Mouse (Mus musculus) naive thymus-derived CD4-positive, alpha-beta T cell, adult 5 months (primary cell): Measurements from ENCODE around the gene Olfr648. TPM values are rescaled to one million over a fixed set of nuclear protein-coding genes. Genes with fewer than 3 reads are reported as not detected.

Experiments
- polyA plus RNA-seq: library from polyadenylated mRNA; unstranded; fragments of 100-300 nt; shearing (Covaris generic); gene quantifications from one replicate; pipeline ENCODE4 v1.2.1, GENCODE M21; 2017

The Olfr648 gene
- polyA plus RNA-seq = not detected

DNA sequence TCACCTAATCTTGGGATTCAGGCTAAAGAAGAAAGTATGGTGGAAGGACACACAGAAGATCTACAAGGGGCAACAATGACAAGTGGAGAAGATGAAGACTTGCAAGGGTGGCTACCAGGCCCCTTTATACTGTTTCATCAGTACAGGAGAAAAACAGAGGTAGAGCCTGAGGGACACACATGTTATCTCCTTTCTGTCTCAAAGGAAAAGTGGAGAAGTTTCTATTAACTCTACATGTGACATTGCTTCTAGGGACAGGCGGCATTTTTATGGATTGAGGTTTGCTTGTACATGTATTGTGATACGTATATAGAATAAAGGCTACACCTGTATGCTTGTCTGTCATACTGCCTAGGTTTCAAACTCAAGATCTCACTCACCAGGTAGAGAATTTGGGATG, at the start of gene Olfr648:
Gene Olfr648, minus strand, starts transcription at position 101 of the 400 bp plus-strand sequence.

DNA sequence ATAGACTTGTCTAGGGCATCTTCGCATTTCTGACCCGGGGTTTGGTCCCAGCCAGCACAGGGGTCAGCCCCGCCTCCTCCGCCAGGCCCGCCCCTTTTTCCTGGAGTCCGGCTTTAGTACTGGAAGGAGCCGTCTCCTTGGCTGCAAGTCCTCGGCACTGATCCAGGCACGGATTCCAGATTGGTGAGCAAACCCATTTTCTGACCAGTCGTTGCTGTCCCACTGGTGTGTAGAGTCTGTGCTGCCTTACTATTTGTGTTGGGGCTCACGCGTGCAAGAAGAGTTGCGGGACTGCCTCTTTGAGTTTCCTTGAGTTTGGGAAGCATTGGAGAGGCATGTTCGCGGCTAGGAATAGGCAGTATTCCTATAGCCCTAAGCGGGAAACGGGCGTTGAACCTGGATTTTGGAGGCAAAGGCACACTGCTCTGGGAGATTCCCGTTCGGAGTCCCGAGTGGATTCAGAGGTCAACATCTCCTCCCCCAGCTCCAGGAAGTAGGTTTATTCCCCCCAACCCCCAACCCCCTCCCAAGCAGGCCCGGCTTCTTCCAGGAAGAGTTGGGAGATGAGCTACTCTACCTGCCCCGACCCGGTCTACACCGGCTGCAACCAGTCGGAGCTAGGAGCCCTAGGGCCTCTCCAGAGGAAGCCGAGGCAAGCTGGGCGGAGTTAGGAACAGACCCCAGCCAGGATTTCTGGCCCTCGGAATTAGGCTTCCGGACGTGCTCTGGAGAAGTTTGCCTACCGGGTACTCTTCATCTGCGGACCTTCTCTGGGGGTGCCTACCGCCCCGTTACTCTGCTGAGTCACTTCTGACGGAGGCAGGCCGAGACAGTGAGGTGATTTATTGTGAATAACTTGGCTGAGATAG, 35.7 kb upstream of the Olfr648 start, which contains the start of gene Trim6:
Gene Trim6, plus strand, starts transcription at position 93 of the 869 bp plus-strand sequence.

DNA sequence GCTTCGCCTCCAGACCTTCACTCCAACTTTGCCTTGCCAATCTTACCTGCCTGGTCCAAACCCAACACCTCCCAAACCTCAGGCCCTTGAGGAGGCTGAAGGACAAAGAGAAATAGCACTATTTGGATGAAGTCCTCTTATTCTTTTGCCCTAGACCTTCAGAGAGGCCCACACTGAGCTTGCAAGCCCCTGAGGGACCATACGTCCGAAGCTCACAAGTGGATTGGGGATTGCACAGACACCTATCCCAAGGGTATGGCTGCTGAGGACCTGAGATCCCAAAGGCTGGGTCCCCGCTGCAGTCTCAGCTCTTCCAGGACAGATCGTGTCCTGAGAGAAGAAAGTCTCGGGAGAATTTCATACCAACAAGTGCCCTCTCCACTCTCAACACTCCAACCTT, 12.7 kb upstream of the Olfr648 start, which contains the start of gene Olfr649:
Gene Olfr649, minus strand, starts transcription at position 101 of the 400 bp plus-strand sequence.

DNA sequence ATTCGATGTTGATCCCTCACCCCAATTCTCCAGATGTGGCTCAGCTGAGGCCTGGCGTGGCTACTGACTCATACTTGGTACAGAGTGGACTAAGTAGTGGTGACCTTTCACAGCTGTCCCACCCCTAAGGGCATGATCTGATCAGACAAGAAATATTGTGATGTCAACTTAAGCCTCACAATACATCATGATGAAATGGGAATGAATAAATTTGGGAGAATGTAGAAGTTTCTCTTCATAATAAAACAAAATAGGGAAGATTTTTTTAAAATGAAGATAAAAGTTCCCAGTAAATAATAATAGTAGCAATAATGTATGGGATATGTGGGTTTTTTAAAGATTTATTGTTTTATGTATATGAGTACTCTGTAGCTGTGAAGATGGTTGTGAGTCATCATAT, 32.7 kb downstream of the Olfr648 start, which contains the start of gene Ubqlnl:
Gene Ubqlnl, minus strand, starts transcription at position 101 of the 400 bp plus-strand sequence.

DNA sequence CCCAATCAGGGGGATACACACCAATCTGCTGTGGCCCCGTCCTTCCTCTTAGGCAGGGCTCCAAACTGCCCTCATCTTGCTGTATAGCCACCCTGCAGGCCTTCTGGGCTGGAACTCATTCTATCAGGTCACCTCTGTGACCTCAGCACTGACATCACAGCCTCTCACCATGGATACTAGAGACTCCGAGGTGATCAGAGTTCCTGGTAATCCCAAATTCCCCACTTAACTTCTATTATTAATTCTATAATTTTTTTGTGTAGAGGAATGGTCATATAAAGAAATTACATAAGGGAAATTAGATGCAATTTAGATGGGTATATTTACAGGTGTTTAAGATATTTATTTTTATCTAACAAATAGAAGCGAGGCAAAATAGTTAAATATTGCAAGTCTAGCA, 40.0 kb downstream of the Olfr648 start, which contains the start of gene Ubqln3:
Gene Ubqln3, minus strand, starts transcription at position 101 of the 400 bp plus-strand sequence.

DNA sequence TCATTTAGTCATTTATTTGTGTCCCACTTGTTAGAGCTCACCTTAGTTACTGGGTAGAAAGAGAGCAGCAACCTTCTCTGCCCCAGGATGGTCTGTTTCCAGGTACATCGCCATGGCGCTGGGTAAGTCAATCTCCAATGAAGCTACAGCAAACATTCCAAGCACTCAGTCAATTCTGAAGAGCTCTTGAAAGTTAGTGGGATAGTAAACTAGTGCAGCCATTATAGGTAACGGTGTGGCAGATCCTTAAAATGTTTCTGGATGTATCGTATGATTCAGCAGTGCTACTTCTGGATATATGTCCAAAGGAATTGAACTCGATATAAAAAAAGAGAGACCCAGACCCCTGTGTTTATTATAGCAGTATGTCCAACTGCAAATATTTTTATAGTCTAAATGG, 45.9 kb downstream of the Olfr648 start, which contains the start of gene Olfr643:
Gene Olfr643, minus strand, starts transcription at position 101 of the 400 bp plus-strand sequence.

DNA sequence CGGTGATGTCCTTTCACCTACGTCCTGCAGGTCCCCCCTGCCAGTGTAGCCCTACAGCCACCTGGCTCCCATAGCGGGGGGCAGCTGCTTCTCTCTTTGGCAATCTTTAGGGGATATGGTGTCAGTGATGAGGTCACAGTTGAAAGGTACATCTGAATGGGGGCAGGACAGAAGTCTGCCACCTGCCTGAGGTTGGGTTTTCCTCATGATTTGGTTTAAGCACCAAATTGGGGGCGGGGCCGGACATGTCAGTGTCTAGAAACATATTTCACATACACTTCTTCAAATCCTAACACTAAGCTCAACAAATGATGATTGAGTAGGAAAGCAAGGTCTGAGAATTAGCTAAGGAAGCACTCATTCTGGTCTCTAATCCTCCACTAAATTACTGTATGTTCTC, 53.5 kb downstream of the Olfr648 start, which contains the start of gene Ubqln5:
Gene Ubqln5, minus strand, starts transcription at position 101 of the 400 bp plus-strand sequence.

Other genes starting within 250 kb of the Olfr648 start
- not detected for gene Olfr632, start 249.0 kb downstream of the Olfr648 start, polyA plus RNA-seq
- gene Olfr633, start 239.0 kb downstream of the Olfr648 start, polyA plus RNA-seq = not detected
- 0.04 TPM for gene Olfr635, start 212.2 kb downstream of the Olfr648 start, polyA plus RNA-seq
- gene Olfr638, start 184.6 kb downstream of the Olfr648 start, polyA plus RNA-seq = not detected
- gene Olfr639, start 166.1 kb downstream of the Olfr648 start, polyA plus RNA-seq = 0.05 TPM
- not detected for gene Olfr640, start 157.8 kb downstream of the Olfr648 start, polyA plus RNA-seq
- gene Olfr641, start 147.9 kb downstream of the Olfr648 start, polyA plus RNA-seq = not detected
- not detected for gene Olfr642, start 130.7 kb downstream of the Olfr648 start, polyA plus RNA-seq
- not detected for gene 4930516K23Rik, start 121.9 kb downstream of the Olfr648 start, polyA plus RNA-seq
- not detected for gene Olfr644, start 111.5 kb downstream of the Olfr648 start, polyA plus RNA-seq
- gene Olfr645, start 97.9 kb downstream of the Olfr648 start, polyA plus RNA-seq = not detected
- not detected for gene Olfr646, start 78.5 kb downstream of the Olfr648 start, polyA plus RNA-seq
- gene Ubqln5, start 53.6 kb downstream of the Olfr648 start, polyA plus RNA-seq = not detected
- gene Olfr643, start 46.0 kb downstream of the Olfr648 start, polyA plus RNA-seq = not detected
- gene Ubqln3, start 40.1 kb downstream of the Olfr648 start, polyA plus RNA-seq = not detected
- gene Ubqlnl, start 32.8 kb downstream of the Olfr648 start, polyA plus RNA-seq = not detected
- not detected for gene Olfm5, start 18.6 kb downstream of the Olfr648 start, polyA plus RNA-seq
- gene Olfr649, start 12.6 kb upstream of the Olfr648 start, polyA plus RNA-seq = not detected
- 2.0 TPM for gene Trim6, start 35.4 kb upstream of the Olfr648 start, polyA plus RNA-seq
- gene Trim34a, start 61.1 kb upstream of the Olfr648 start, polyA plus RNA-seq = 21.8 TPM
- 9.6 TPM for gene Trim5, start 104.7 kb upstream of the Olfr648 start, polyA plus RNA-seq
- gene Trim12a, start 132.1 kb upstream of the Olfr648 start, polyA plus RNA-seq = 124 TPM
- 0.91 TPM for gene Trim34b, start 146.1 kb upstream of the Olfr648 start, polyA plus RNA-seq
- 8.7 TPM for gene Trim12c, start 170.0 kb upstream of the Olfr648 start, polyA plus RNA-seq
- gene Trim30b, start 186.5 kb upstream of the Olfr648 start, polyA plus RNA-seq = 0.22 TPM
- not detected for gene Trim30c, start 217.4 kb upstream of the Olfr648 start, polyA plus RNA-seq